Mouse (Mus musculus) ES-Bruce4 (cell line): ENCODE data around the gene Timm50.

Source experiments
- CTCF ChIP-seq: IDR thresholded peaks from one replicate; pipeline ENCODE4 v1.8.1; 2011; ENCODE audit warnings: low read depth, low read length
- EP300 ChIP-seq: IDR thresholded peaks from 2 replicates; pipeline ENCODE4 v1.6.1; 2011; ENCODE audit warnings: low read depth, low read length; ENCODE audit not compliant: insufficient read depth
- POLR2A ChIP-seq: IDR thresholded peaks from one replicate; pipeline ENCODE4 v1.8.1; 2011; ENCODE audit warnings: low read length; ENCODE audit not compliant: insufficient read depth

DNA sequence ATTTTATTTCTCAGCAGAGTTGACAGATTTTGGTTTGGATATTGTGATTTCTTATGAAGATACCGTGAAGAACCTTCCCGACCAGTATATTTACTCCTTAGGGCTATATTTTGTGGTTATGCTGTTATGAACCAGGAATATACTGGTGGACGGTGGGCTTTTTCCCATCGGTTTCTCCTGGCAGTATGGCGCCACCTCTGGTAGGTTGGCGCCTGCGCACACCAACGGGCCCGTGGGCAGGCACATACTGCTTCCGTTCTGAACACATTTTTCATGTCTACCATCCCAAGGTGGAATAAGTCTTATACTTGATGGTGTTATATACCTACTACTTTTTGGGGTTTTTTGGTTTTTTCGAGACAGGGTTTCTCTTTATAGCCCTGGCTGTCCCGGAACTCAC lies 42.5 kb downstream of the Timm50 start:
- peak; percentile 72 for TF ChIP-seq CTCF
- TF ChIP-seq EP300, result no peak
- no peak for TF ChIP-seq POLR2A
